Mouse (Mus musculus) urinary bladder, postnatal 4 days (tissue): ENCODE results near the gene Dmrt1.

ENCODE experiments used
- DNase-seq, 2 experiments: peaks; one replicate each; pipeline ENCODE4 v3.0.0; 2021 to 2022; ENCODE audit warnings: low spot score in 2 of 2

Dmrt1 gene

DNA sequence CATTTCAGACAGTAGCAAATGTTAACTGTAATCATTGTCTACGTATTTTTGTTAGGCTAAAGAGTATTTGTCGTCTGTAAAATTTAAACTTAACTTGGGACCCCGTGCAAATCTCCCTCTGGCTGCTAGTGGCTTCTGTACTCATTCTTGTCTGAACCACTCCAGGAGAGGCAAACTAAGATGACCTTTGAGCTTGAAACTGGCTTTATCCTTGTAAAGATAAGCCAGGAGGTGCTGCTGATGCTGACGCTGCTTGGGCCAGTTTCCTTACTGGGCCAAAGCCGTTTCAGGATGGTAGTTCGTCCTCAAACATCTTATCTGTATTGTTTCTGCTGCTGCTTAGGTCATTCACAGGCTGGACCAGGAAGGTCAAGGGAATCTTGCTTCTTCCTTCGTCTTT lies 64.4 kb downstream of the Dmrt1 start:
- no peak for DNase-seq

GRCm38 (mm10) chr19:25574431-25574830 lies 69.0 kb downstream of the Dmrt1 start:
- no peak for DNase-seq

GRCm38 (mm10) chr19:25574981-25575814 lies 69.8 kb downstream of the Dmrt1 start:
- no peak for DNase-seq

- DNase-seq = no peak
Measured at GRCm38 (mm10) chr19:25578358-25578757, 72.9 kb downstream of the Dmrt1 start.

DNA sequence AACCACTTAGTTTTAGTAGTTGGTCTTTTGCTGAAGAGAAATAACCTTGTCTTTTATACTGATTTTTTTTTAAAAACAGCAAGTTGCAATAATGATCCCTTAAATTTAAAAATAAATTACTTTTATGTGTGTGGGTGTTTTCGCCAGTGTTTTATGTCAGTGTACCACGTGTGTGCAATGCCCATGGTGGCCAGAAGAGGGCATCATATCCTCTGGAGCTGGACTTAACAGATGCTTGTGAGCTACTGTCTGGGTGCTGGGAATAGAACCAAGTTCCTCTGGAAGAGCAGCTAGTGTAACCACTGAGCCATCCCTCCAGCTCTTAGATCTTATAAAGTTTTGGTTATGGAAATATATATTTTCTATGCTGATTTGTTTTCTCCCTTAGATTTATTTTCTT lies 74.0 kb downstream of the Dmrt1 start:
- no peak for DNase-seq

GRCm38 (mm10) chr19:25597717-25598232 lies 92.4 kb downstream of the Dmrt1 start:
- DNase-seq = no peak

DNA sequence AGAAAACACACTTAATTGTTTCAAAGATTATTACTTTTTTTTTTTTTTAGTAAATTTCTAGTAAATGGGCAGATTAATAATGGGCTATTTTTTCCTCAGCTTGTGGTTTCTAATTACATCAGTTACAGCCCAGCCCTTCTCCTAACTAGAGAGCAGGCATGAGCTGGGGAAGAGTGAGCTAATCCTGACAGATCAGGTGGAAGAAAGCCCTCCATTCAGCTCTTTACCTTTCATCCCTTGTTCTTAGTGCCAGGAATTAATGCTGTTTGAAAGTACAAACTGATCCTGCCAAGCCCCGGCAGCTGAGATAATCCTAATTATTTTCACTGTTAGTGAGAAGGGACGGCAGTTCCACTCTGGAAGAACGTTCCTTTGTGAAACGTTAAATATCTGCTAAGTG lies 93.2 kb downstream of the Dmrt1 start:
- no peak for DNase-seq

- no peak for DNase-seq
Measured at GRCm38 (mm10) chr19:25601966-25602365, 96.5 kb downstream of the Dmrt1 start.

GRCm38 (mm10) chr19:25607461-25608205 lies 102.2 kb downstream of the Dmrt1 start:
- DNase-seq = no peak

- no peak for DNase-seq
Measured at GRCm38 (mm10) chr19:25608206-25608580, 102.8 kb downstream of the Dmrt1 start.

DNA sequence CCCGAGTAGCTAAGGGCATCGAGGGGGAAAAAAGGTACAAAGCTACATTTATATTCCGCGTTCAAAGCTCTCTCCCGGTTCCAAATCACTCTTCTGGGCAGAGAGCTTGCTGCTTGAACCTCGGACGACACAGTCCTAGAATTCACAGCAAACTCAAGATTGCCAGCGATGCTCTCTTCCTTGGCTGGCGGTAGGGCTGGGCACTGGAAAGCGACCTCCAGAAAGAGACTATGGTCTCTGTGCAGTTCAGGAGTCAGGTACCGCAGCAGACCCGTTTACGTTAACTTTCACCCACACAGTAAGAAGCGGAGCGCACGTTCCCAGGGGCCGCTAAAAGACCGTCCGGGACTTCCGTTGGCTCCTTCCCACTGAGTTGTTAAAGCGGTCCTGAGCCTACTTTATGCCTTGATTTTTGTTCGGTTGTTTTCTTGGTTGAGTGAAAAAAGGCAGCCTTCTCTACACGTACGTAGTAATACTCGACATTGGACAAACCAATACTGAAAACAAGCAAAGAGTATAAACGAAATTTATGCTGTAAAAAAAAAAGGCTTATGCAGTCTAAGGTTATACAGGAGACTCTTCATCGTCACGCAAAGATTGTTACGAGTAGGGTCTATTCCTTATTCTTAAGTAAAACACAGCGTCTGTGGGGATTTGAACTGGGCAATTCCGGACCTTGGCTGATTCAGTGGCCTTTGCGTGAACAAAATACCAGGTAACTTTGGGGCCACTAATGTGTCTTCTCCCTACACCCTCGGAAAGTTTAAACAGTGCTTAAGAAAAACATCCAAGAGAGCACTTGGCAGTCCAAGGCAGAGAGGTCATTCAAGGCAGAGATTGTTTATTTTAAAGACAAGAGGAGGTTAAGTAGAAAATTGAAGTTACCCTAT lies 103.8 kb downstream of the Dmrt1 start:
- no peak for DNase-seq

GRCm38 (mm10) chr19:25610015-25610410 lies 104.6 kb downstream of the Dmrt1 start, which contains the start of gene Dmrt3:
TSS of gene Dmrt3 (plus strand) at chr19:25610301.
- no peak for DNase-seq

DNA sequence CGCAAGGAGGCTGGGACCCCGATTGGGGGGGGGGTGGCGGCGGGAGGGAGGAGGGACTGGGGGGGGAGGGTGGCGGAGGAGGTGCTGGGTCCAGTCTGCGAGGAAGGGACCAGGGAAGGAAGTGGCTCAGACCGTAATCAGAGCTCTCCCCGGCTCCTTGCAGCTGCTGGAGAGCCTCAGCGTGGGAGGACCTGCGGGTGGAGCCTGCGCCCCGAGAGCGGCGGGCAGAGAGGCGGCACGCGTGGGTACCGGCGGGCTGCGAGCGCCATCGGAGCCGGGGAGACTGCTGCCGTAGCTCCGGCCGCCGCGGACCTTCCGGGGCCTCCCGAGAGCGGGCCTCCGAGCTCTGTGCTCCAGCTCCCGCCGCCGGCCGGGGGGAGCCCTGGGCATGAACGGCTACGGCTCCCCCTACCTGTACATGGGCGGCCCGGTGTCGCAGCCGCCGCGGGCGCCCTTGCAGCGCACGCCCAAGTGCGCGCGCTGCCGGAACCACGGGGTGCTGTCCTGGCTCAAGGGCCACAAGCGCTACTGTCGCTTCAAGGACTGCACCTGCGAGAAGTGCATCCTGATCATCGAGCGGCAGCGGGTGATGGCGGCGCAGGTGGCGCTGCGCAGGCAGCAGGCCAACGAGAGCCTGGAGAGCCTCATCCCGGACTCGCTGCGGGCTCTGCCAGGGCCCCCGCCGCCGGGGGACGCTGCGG lies 105.1 kb downstream of the Dmrt1 start:
- DNase-seq = no peak

DNA sequence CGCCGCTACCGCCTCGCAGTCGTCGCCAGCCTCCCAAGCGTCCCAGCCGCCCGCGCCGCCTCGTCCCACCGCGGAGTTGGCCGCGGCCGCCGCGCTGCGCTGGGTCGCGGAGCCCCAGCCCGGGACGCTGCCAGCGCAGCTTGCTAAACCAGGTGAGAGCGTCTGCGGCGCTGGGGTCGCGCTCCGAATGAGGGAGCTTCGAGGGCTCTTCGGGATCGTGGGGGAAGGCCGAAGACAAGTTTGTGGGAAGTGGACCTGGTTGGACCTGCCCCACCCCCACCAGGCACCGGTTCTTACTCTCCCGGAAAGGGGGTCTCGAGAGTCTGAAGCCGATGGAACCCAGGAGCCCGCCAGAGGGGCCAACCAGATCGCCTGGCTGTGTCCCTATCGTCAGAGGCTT lies 105.7 kb downstream of the Dmrt1 start:
- no peak for DNase-seq

- DNase-seq = no peak
Measured at GRCm38 (mm10) chr19:25611876-25612805, 106.7 kb downstream of the Dmrt1 start.

- DNase-seq = no peak
Measured at GRCm38 (mm10) chr19:25612806-25613295, 107.4 kb downstream of the Dmrt1 start.

DNA sequence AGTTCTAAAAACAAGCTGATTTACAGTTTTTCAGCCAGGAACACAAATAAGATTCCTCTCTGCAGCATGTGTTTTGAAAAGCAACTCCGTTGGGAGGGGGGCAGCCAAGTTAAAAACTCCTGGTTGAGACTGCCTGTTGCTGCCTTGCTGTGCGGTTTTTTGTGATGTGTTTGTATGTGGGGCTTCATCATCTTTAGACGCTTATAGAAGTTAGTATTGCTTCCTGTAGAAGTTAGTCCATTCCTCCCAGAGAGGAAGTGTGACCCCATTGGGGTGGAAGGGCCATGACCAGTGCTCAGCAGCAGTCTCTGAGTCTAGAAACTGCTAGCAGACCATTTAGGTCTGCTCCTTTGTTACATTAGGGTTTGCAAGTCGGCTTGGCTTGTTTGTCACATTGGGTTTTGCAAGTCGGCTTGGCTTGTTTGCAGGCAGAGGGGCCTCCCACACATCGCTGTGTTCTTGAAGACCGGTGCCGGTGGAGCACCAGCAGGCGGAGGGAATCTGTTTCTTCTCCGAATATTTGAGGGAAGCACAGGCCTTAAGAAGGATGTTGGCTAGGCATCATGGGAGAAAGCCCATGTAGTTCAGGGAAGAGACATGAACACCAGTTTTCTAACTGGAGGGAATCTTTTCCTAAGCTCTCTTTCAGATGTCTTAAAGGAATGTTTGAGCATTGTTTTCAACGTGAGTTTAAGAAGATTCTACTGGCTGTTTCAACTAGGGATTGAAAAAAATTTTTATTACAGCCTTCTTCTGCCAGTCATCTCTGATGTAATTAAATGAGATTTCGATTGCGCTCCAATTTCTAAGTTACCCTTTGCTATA lies 108.3 kb downstream of the Dmrt1 start:
- DNase-seq = no peak

GRCm38 (mm10) chr19:25615889-25616288 lies 110.5 kb downstream of the Dmrt1 start:
- DNase-seq = no peak
